Mouse (Mus musculus) retina, postnatal 7 days (tissue): ENCODE results near the gene Tmtc4.

ENCODE experiments used
- DNase-seq: peaks from one replicate; pipeline ENCODE4 v3.0.0-alpha.2; 2012; ENCODE audit warnings: low read depth, low spot score

Gene Tmtc4

GRCm38 (mm10) chr14:122974854-122975570 is 8.8 kb downstream of the Tmtc4 start:
- DNase-seq: no peak

- DNase-seq: no peak
Observed at GRCm38 (mm10) chr14:122973091-122973490, 10.7 kb downstream of the Tmtc4 start.

- no peak for DNase-seq
Observed at GRCm38 (mm10) chr14:122968049-122968448, 15.8 kb downstream of the Tmtc4 start.

GRCm38 (mm10) chr14:122957941-122958340 is 25.9 kb downstream of the Tmtc4 start:
- DNase-seq: peak; percentile 19

- DNase-seq: no peak
Observed at GRCm38 (mm10) chr14:122953331-122953730, 30.5 kb downstream of the Tmtc4 start.

GRCm38 (mm10) chr14:122952556-122952955 is 31.3 kb downstream of the Tmtc4 start:
- no peak for DNase-seq

- no peak for DNase-seq
Observed at GRCm38 (mm10) chr14:122951676-122952445, 32.0 kb downstream of the Tmtc4 start.

GRCm38 (mm10) chr14:122950915-122951314 is 32.9 kb downstream of the Tmtc4 start:
- DNase-seq: no peak

- DNase-seq: no peak
Observed at GRCm38 (mm10) chr14:122943475-122943853, 40.4 kb downstream of the Tmtc4 start.

GRCm38 (mm10) chr14:122942757-122943474 is 40.9 kb downstream of the Tmtc4 start:
- no peak for DNase-seq

- no peak for DNase-seq
Observed at GRCm38 (mm10) chr14:122936460-122936859, 47.4 kb downstream of the Tmtc4 start.

GRCm38 (mm10) chr14:122920011-122920410 is 63.8 kb downstream of the Tmtc4 start:
- no peak for DNase-seq

- no peak for DNase-seq
Observed at GRCm38 (mm10) chr14:122917676-122918075, 66.2 kb downstream of the Tmtc4 start.

- no peak for DNase-seq
Observed at GRCm38 (mm10) chr14:122913657-122914056, 70.2 kb downstream of the Tmtc4 start, which contains the start of gene Ggact. Gene Ggact (minus strand): TSS chr14:122913757.

- peak; percentile 34 for DNase-seq
Observed at GRCm38 (mm10) chr14:122912812-122913498, 70.9 kb downstream of the Tmtc4 start.

- no peak for DNase-seq
Observed at GRCm38 (mm10) chr14:122912137-122912536, 71.7 kb downstream of the Tmtc4 start.

GRCm38 (mm10) chr14:122911265-122911664 is 72.6 kb downstream of the Tmtc4 start:
- no peak for DNase-seq

- no peak for DNase-seq
Observed at GRCm38 (mm10) chr14:122909368-122910091, 74.3 kb downstream of the Tmtc4 start.

- no peak for DNase-seq
Observed at GRCm38 (mm10) chr14:122908075-122908474, 75.8 kb downstream of the Tmtc4 start.

- no peak for DNase-seq
Observed at GRCm38 (mm10) chr14:122905007-122905406, 78.8 kb downstream of the Tmtc4 start.

GRCm38 (mm10) chr14:122903923-122904351 is 79.9 kb downstream of the Tmtc4 start:
- no peak for DNase-seq
